Mouse (Mus musculus) cortical plate, adult 2 months (tissue): ENCODE measurements at regions not wholly inside any gene's neighbourhood (a gene's known extent, or its start where the extent isn't known, plus 50 kb on each side); places are given as distances from the start of the nearest gene placed in this dataset.

ENCODE experiments used
- CTCF ChIP-seq: fragments of 200-500 bp; IDR thresholded peaks from 2 replicates; pipeline ENCODE4 v1.5.1; 2011; ENCODE audit warnings: mild to moderate bottlenecking, control low read depth, low read length; ENCODE audit not compliant: insufficient read depth; ENCODE audit errors: extremely low read depth
- POLR2A ChIP-seq: fragments of 200-500 bp; IDR thresholded peaks from 2 replicates; pipeline ENCODE4 v1.6.1; 2011; ENCODE audit warnings: mild to moderate bottlenecking, low read length, control low read depth; ENCODE audit not compliant: insufficient read depth; ENCODE audit errors: extremely low read depth

GRCm38 (mm10) chr3:155548204-155548603 is 455.0 kb downstream of the Lrriq3 start:
- TF ChIP-seq CTCF: no peak
- TF ChIP-seq POLR2A: no peak
